18 mouse cellular contexts compared by ENCODE assay signal in genomic region chr2:147748006-147748405, GRCm38 (mm10).
A peak's percentile ranks its signal among the peaks of the same experiment; 100 is the strongest.
DNase-seq lines count a peak whose midpoint lies in the region; ATAC-seq lines count a peak whose summit lies in the region.
"Had no signal": no experiment of that assay in that cellular context is flagged by ENCODE, and none has a peak within 500 bp of the region (broad histone marks: within the 10 kb centered on the region; RNA-seq: fewer than 3 reads in every experiment).

No protein-coding gene starts in this region.

- H3K9me3 ChIP-seq in kidney, embryonic 14.5 days (ENCODE audit: control insufficient read depth, low read length): no peaks in the 10 kb centered on the region
- H3K9me3 ChIP-seq: embryonic facial prominence, embryonic 10.5 days; forebrain, embryonic 10.5 days; heart, embryonic 10.5 days; hindbrain, embryonic 12.5 days had no signal

- no peaks in the 10 kb centered on the region for H3K4me1 ChIP-seq in kidney, embryonic 14.5 days (ENCODE audit: control insufficient read depth, insufficient read depth, low read length)
- H3K4me1 ChIP-seq: embryonic facial prominence, embryonic 10.5 days; heart, embryonic 10.5 days had no signal

- H3K9ac ChIP-seq in kidney, embryonic 14.5 days (ENCODE audit: low read depth, low read length): no peak overlapping the region
- H3K9ac ChIP-seq: hindbrain, embryonic 12.5 days had no signal

- H3K27ac ChIP-seq in kidney, embryonic 14.5 days (ENCODE audit: low read depth, low read length): no peak overlapping the region
- H3K27ac ChIP-seq: embryonic facial prominence, embryonic 10.5 days; forebrain, embryonic 10.5 days; heart, embryonic 10.5 days; hindbrain, embryonic 12.5 days had no signal

- H3K27me3 ChIP-seq in kidney, embryonic 14.5 days (ENCODE audit: control insufficient read depth, insufficient read depth, low read length): no peaks in the 10 kb centered on the region
- H3K27me3 ChIP-seq: CH12.LX; hindbrain, embryonic 12.5 days had no signal

- 31% methylated on average over 4 of the region's 4 CpGs for WGBS in kidney, embryonic 14.5 days

- H3K4me3 ChIP-seq in kidney, embryonic 14.5 days (ENCODE audit: low read length): no peak overlapping the region
- H3K4me3 ChIP-seq: embryonic facial prominence, embryonic 10.5 days; forebrain, embryonic 10.5 days; heart, embryonic 10.5 days; hindbrain, embryonic 12.5 days had no signal

- H3K4me2 ChIP-seq in kidney, embryonic 14.5 days (replicated peaks; ENCODE audit: low read depth, low read length): no peak overlapping the region
- H3K4me2 ChIP-seq: hindbrain, embryonic 12.5 days had no signal

- no peak for ATAC-seq in kidney, embryonic 14.5 days (ENCODE audit: low FRiP score, low TSS enrichment)
- ATAC-seq: forebrain, embryonic 14.5 days had no signal

- peak; percentile 11 for DNase-seq in kidney, adult 18-20 months
- peak; percentile 8 to 42 for DNase-seq in kidney, adult 8-10 months
- DNase-seq in kidney, postnatal 14 days: peak; percentile 26
- no peak for DNase-seq in gastrocnemius, adult 8-10 months (ENCODE audit: low spot score in 2 of 2)
- DNase-seq in adrenal gland, postnatal 25 days: no peak
- DNase-seq: cerebellum, adult 2 months; cerebellum, postnatal 10 days; gastrocnemius, postnatal 10 days; heart, adult 18-20 months; heart, postnatal 10 days; heart, postnatal 4 days had no signal

- H3K36me3 ChIP-seq in kidney, embryonic 14.5 days (ENCODE audit: control insufficient read depth, insufficient read depth, low read length): no peaks in the 10 kb centered on the region
- H3K36me3 ChIP-seq: embryonic facial prominence, embryonic 10.5 days; forebrain, embryonic 10.5 days; heart, embryonic 10.5 days; hindbrain, embryonic 12.5 days had no signal

Comparison
In these comparisons a context has a peak if more than half of its experiments do, and no peak if none do; other contexts are left out.
1. DNase-seq: peak in kidney, adult 18-20 months (single experiment), kidney, adult 8-10 months (2 of 2) and kidney, postnatal 14 days (single experiment); none in gastrocnemius, adult 8-10 months (0 of 2) and adrenal gland, postnatal 25 days (single experiment).